Mouse (Mus musculus) CD4-positive naive resting alpha-beta T cell, adult 57 days (primary cell): ENCODE measurements around the gene Slc47a1. TPM values are rescaled to one million over a fixed set of nuclear protein-coding genes. Genes with fewer than 3 reads are reported as not detected.

Source experiments
- total RNA-seq: library from RNA; stranded (reverse); gene quantifications from one replicate; pipeline ENCODE4 v1.2.4, GENCODE M21; 2023

The Slc47a1 gene
- not detected for total RNA-seq

DNA sequence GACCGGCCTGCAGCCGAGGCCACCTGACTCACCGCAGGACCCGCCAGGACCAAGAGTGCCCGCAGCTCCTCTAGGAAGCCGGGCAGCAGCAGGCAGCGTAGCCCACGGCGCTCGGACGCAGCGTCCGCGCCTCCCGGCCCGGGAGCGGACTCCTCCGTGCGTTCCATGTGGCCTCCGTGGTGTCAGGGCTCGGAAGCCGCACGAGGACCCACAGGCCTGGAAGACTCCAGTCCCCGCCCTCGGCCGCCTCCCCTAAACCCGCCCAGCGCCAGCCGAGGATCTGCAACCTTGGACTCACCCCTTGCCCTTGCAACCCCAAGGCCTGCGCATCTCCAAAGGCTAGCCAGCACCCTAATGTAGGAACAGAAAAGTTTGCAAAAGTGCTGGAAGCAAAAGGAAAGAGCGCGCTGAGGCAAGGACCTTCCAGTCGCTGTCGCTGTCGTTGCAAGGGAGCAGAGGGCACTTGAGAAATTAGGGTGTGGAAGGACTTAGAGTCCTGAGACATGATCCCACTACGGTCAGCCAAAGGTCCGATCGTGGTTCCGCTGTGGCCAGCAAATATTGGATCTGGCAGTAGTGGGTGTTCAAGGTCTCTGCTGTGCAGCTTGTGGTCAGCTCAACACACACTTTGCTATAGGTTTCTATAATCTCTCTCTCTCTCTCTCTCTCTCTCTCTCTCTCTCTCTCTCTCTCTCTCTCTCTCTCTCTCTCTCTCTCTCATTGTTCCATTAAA is at the start of gene Slc47a1:
Gene Slc47a1 (minus strand): TSS at position 465 of the 733 bp plus-strand sequence.

DNA sequence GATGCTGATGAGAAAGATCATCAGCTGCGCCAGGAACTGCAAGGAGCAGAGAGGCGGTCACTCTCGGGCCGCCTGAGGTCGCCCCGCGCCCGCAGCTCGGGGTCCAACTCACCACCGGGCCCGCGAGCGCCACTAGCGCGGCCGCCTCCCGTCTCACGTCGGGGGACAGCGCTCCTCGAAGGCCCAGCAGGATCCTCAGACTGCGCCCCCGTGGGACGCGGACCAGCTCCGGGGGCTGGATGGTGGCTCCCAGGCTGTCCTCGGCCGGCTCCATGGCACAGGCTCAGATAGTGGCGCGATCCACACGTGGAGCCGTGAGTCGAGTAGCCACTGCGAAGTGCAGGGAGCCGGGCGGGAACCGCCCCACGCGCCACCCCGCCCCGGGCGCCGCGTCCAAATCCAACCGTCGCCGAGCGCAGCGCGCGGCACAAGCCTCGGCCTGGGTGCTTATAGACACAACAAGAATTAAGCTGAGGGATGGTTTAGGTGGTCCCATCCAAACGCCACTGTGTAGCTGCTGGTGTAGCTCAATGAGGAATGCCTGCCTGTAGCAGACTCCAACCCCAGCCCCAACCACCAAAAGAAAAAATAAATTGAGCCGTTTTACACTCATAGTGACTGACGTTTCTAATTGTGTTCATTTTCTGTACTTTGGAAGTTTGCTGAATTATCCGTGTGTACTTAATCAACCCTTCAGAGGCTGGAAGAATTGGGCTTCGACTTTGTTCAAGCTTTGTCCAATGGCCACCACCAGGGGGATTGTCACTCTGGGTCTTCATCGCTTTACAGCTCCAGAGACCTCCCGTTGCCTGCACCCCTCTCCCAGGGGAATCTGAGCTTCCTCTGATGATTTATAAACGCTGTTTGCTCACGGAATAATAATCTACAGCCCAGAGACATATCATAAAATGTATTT is 35.4 kb downstream of the Slc47a1 start, which contains the start of gene Slc47a2:
Gene Slc47a2 (minus strand): TSS at position 356 of the 916 bp plus-strand sequence.

Other genes with a start within 250 kb of the Slc47a1 start
- gene Usp22, start 203.3 kb downstream of the Slc47a1 start, total RNA-seq = 113 TPM
- not detected for gene Aldh3a1, start 170.8 kb downstream of the Slc47a1 start, total RNA-seq
- 58.3 TPM for gene Aldh3a2, start 110.9 kb downstream of the Slc47a1 start, total RNA-seq
- gene Slc47a2, start 35.5 kb downstream of the Slc47a1 start, total RNA-seq = not detected
- not detected for gene Rnf112, start 75.8 kb upstream of the Slc47a1 start, total RNA-seq
- gene Mfap4, start 107.1 kb upstream of the Slc47a1 start, total RNA-seq = not detected
- 20.2 TPM for gene Mapk7, start 116.1 kb upstream of the Slc47a1 start, total RNA-seq
- 0.83 TPM for gene B9d1, start 126.8 kb upstream of the Slc47a1 start, total RNA-seq
- gene Epn2, start 201.3 kb upstream of the Slc47a1 start, total RNA-seq = 2.6 TPM